Mouse (Mus musculus): ENCODE results near the gene Gm9008. TPM values are rescaled to one million over a fixed set of nuclear protein-coding genes. Genes with fewer than 3 reads are reported as not detected.
"Not testable (repeated sequence)": the region's sequence is repeated elsewhere in the genome, so short reads cannot be mapped to it uniquely, and the experiment has no call there.

The Gm9008 gene
- 1 to 10 TPM in 3 of 4 experiments, under 1 TPM in 1; 0.68 to 1.5 (median 1.3) TPM for total RNA-seq (2022)

DNA sequence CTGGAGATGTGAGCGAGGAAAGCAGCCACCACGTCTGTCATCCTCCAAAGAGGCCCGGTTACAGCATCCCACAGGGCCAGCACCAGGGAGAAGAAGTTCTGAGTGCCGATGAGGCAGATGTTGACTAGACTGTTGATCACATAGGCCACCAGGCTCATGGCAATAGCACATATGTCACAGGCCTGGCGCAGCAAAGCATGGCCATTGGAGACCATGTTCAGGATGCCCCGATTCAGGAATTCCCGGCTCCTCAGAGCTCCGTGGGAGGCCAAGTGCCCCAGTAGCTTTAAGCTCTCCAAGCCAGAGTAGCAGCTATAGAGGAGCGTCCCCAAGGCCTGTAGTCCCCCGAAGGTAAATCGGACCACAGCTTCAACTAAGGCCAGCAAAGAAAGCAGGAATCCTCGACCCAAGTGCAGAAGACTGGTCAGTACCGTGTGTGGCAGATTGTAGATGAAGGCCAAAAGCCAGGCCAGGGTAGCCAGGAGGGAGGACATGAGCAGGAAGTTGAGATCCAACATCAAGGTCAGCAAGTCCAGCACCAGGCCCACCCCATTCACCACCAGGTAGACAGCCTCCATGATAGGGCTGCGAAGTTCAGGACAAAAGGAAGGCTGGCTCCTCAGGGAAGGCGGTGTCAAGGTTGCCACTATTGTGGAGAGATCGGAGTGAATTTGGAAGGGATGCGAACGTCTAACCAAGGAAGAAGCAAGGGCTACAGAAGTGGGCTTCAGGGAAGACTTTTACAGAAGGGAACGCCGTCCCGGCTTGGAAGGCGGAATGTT, at the start of gene Gm9008:
Gm9008 (minus strand) TSS at position 731 of the 782 bp plus-strand sequence.
- DNase-seq (ENCODE audit: low spot score) = not testable (repeated sequence)

DNA sequence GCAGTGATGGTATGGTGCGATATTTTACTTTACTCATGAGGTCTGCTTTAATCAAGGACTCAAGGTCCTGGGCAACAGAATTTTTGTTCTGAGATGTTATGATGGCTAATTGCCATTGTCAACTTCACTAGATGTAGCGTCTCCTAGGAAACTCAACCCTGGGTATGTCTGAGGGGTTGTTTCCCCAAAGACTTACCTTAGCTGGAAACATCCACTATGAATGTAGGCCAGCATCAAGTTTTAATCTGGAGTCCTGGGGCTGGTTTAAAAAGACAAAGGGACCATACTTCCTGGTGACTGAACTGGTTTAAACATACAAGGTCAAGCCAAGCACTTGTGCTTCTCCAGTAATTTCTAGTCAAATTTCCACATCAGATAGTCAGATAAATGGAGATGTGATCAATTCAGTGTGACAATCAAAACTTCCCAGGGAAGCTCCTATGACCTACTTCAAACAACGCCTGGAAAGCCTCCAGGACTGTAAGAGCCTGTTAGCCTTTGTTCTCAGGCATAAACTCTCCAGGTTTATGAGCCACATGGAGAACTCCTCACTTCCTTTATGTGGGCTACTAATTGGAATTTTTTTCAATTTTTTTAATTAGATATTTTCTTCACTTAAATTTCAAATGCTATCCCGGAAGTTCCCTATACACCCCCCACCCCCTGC, 24.5 kb upstream of the Gm9008 start:
- no peak for DNase-seq (ENCODE audit: low spot score)

DNA sequence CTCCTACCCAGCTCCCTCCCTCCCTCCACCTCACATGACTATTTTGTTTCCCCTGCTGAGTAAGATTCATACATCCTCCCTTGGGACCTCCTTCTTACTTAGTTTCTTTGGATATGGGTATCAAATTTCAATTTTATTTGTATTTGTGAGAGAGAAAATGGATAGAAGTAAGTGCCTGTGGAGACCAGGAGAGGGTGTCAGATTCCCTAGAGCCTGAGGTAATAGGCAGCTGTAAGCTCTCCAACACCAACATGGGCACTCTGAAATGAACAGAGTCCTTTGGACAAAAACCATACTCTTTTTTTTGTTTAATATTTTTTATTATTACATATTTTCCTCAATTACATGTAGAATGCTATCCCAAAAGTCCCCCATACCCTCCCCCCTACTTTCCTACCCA, 12.6 kb upstream of the Gm9008 start:
- no peak for DNase-seq (ENCODE audit: low spot score)

DNA sequence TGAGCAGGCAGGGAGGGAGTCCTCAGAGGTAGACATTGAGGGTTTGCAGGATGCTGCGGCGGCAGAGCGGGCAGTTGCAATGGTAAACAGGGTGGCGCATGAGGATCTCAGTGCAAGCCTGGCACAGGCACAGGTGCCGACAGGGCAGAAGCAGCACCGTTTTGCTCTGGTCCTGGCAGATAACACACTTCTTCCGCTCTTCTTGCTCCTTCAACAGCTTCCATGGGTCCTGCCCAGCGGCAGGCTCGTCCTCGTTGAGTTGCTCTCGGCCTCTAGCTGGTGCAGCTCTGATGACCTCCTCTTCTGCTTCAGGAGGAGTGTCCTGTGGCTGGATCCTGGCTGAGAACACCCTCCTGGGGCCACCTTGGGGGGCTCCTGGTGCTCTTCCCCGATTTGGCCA, 1.2 kb downstream of the Gm9008 start:
- DNase-seq (ENCODE audit: low spot score) = not testable (repeated sequence)

DNA sequence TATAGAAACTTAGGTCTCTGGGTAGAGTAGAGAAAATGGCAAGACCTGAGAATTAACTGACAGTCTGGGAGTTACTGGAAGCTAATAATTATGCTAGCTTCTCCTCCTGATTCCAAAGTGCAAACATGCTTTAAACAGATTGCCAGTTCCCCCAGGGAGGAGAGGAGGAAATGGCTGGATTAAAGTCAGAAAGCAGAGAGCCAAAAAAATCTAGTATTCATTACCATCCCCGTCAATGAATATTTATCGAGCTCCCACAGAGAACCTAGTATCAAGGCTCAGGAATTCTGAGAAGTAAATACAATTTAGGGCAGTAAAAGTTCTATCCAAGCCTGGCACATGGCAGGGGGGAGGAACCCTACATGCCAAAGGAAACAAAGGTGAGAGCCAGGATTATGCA, 29.4 kb downstream of the Gm9008 start:
- DNase-seq (ENCODE audit: low spot score) = no peak
